Mouse (Mus musculus) liver, postnatal 0 days (tissue): Measurements from ENCODE around the gene Zbtb20.

Source experiments
- CTCF ChIP-seq: sonication (generic); IDR thresholded peaks from 2 replicates; pipeline ENCODE4 v1.5.1; 2016; ENCODE audit warnings: antibody characterized with exemption, low read depth
- EP300 ChIP-seq: IDR thresholded peaks from 2 replicates; pipeline ENCODE4 v1.6.1; 2016; ENCODE audit warnings: antibody characterized with exemption, low read depth, mild to moderate bottlenecking

GRCm38 (mm10) chr16:43561330-43561729, 685.6 kb downstream of the Zbtb20 start:
- TF ChIP-seq CTCF (no peak), EP300 (no peak)
